Mouse (Mus musculus) neural tube, embryonic 12.5 days (tissue): ENCODE measurements at regions not wholly inside any gene's neighbourhood (a gene's known extent, or its start where the extent isn't known, plus 50 kb on each side); places are given as distances from the start of the nearest gene placed in this dataset.

ENCODE experiments used
- ATAC-seq: fragments of 200-750 bp; cut with Nextera tagmentation; 2 replicates; pipeline ENCODE4 v1.8.0; 2017; ENCODE audit warnings: low read depth, mild to moderate bottlenecking, moderate TSS enrichment, moderate library complexity; ENCODE audit not compliant: low FRiP score
- H3K27ac ChIP-seq: fragments of 300-500 bp; sonication (generic); 2 replicates; pipeline ENCODE4 v1.5.1; 2016
- H3K27me3 ChIP-seq: fragments of 300-500 bp; sonication (generic); replicated peaks from 2 replicates; pipeline ENCODE4 v1.6.1; 2016; ENCODE audit warnings: mild to moderate bottlenecking
- H3K36me3 ChIP-seq: fragments of 300-500 bp; sonication (generic); 2 replicates; pipeline ENCODE4 v1.6.1; 2016; ENCODE audit warnings: mild to moderate bottlenecking
- H3K4me1 ChIP-seq: fragments of 300-500 bp; sonication (generic); 2 replicates; pipeline ENCODE4 v1.6.1; 2016
- H3K4me2 ChIP-seq: fragments of 300-500 bp; sonication (generic); replicated peaks from 2 replicates; pipeline ENCODE4 v1.6.1; 2016; ENCODE audit warnings: mild to moderate bottlenecking
- H3K4me3 ChIP-seq: fragments of 300-500 bp; sonication (generic); 2 replicates; pipeline ENCODE4 v1.5.1; 2016
- H3K9ac ChIP-seq: fragments of 300-500 bp; sonication (generic); 2 replicates; pipeline ENCODE4 v1.6.1; 2016; ENCODE audit warnings: mild to moderate bottlenecking
- H3K9me3 ChIP-seq: fragments of 300-500 bp; sonication (generic); 2 replicates; pipeline ENCODE4 v1.6.1; 2016; ENCODE audit warnings: mild to moderate bottlenecking
- WGBS: fragments of 180-500 bp; shearing (Covaris S2); methylation state at CpG from one replicate; pipeline ENCODE4 v1.1.7; 2016; 5-methylcytosine and 5-hydroxymethylcytosine counted together

DNA sequence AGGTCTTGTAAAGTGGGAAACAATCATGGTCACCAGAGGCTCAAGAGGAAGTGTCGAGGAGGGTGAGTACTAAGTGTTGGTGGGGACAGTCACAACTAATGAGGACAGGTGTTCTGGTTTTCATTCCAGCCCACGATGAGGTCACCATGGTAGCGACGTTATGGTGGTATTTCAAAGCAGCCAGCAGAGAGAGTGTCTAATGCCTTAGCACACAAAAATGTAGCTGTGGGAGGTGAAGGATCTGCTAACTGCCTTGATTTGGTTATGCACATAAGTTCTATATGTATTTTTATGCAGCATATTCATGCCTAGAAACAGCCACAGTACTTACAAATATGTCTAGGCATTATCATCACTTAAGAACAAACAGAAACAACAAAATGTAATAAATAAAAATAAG is 151.0 kb upstream of the Cdh5 start:
- ATAC-seq = no peak
- Histone ChIP-seq H3K4me3 (no peak overlapping the region), H3K27me3 (no peaks in the 10 kb centered on the region), H3K9me3 (no peaks in the 10 kb centered on the region), H3K4me2 (no peak overlapping the region), H3K4me1 (no peaks in the 10 kb centered on the region), H3K36me3 (no peaks in the 10 kb centered on the region), H3K9ac (no peak overlapping the region), H3K27ac (no peak overlapping the region)
- 79% methylated on average over 4 of the region's 4 CpGs for WGBS

DNA sequence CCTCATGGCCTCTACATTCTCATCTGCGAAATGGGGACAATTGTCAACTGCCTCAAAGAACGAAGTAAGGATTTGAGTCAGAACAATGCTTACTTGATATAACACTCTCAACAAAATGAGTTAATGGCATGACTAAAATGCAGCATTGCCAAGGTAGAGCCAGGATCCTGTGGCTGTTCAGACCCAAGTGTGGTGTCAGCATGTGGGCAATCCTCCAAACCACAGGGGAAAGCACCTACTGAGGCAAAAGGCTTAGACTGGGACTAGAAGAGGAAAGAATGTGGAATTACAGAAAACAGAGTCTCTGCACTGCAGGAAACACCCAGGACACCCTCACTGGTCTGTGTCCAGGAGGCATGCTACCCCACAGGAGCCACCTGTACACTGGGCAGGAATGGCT is 147.8 kb upstream of the Cdh5 start:
- Histone ChIP-seq H3K4me2 (no peak overlapping the region), H3K27me3 (no peaks in the 10 kb centered on the region), H3K9ac (no peak overlapping the region), H3K9me3 (no peaks in the 10 kb centered on the region), H3K4me1 (no peaks in the 10 kb centered on the region), H3K36me3 (no peaks in the 10 kb centered on the region), H3K4me3 (no peak overlapping the region), H3K27ac (no peak overlapping the region)
- 96% methylated on average over 2 of the region's 2 CpGs for WGBS
- ATAC-seq = no peak

DNA sequence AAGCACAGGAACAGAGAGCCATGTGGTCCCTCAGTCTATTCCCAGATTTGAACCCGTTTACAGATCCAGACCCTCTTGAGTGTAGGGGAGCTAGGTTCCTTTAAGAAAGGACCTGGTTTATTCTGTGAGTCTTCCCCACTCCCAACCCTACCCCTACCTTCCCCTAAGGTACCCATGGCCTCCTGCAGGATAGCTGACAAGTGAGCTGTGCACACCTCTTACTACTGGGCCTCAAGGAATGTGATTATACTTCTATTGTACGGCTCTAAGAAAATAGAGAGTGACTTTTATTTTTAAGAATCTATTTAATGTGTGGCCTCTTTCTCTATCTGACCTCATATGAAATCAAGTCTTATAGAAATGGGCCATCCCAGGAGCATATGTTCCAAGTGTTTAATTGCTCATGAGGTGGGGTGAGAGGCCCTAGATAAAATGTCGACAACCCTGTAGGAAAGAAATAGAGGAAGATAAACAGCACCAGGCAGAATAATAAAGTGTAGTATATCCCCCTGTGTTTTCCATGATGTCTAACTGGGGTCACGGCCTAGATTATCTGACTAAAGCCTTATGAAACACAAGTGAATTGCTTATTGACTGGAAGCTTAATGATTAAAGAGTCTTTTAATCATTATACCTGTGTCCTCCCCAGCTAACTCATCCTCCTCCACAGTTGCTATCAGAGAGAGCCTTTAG is 145.7 kb upstream of the Cdh5 start:
- ATAC-seq = no peak
- Histone ChIP-seq H3K9ac (no peak overlapping the region), H3K4me2 (no peak overlapping the region), H3K27ac (no peak overlapping the region), H3K4me3 (no peak overlapping the region), H3K27me3 (no peaks in the 10 kb centered on the region), H3K9me3 (no peaks in the 10 kb centered on the region), H3K4me1 (no peaks in the 10 kb centered on the region), H3K36me3 (no peaks in the 10 kb centered on the region)
- 85% methylated on average over 4 of the region's 4 CpGs for WGBS

DNA sequence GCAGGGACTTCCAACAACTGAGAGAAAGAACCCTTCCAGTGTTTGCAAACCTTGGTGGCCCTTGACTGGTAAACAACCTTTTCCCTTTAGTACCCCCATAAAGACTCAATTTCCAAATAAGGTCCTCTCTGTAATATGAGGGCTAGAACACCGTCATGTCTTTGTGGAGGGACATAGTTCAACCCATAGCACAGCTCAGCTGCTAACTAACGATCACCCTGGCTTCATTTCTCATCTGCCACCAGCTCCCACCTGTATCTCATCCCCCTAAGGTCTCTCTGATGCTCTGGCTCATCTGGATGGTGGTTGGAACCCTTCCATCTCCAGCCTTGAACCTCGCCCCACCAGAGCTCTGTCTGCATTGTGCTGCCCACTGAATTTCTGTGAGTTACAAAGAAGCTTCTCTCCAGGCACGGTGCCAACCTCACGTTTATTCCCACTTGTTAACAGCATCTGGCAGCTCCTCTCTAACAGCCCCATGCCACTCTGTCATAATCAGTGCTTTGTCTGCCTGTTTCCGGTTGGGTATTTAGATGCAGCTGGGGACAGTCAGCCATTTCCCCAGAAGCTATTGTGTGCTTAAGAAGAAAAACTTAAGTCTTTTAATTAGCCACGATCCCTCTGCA is 137.0 kb upstream of the Cdh5 start:
- ATAC-seq = 0 out of 2 replicates have a peak, but pooled peaks have one; percentile 33
- Histone ChIP-seq H3K36me3 (no peaks in the 10 kb centered on the region), H3K9me3 (no peaks in the 10 kb centered on the region), H3K4me2 (no peak overlapping the region), H3K4me1 (no peaks in the 10 kb centered on the region), H3K27ac (no peak overlapping the region), H3K9ac (no peak overlapping the region), H3K27me3 (no peaks in the 10 kb centered on the region), H3K4me3 (no peak overlapping the region)
- 53% methylated on average over 7 of the region's 7 CpGs for WGBS

DNA sequence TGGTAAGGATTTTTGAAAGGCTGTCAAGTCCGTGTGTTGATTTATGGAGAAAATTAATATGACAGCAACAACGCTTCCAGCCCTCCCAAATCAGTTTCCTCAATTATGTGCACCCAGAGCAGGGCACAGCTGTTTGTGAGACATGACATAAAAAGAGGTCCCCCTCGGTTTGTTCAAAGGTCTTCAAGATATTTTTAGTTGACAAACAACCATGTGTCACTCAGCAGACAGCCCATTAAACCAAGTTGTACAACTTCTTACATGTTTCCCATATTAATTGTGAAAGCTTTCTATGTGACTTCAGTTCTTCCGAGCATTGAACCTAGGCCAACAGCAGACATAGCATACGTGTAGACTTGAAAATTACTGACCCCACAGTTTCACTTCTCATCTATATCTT is 131.5 kb upstream of the Cdh5 start:
- WGBS = 87% methylated on average over 5 of the region's 5 CpGs
- Histone ChIP-seq H3K4me3 (no peak overlapping the region), H3K36me3 (no peaks in the 10 kb centered on the region), H3K4me2 (no peak overlapping the region), H3K9me3 (no peaks in the 10 kb centered on the region), H3K9ac (no peak overlapping the region), H3K27ac (no peak overlapping the region), H3K27me3 (no peaks in the 10 kb centered on the region), H3K4me1 (no peaks in the 10 kb centered on the region)
- ATAC-seq = no peak

DNA sequence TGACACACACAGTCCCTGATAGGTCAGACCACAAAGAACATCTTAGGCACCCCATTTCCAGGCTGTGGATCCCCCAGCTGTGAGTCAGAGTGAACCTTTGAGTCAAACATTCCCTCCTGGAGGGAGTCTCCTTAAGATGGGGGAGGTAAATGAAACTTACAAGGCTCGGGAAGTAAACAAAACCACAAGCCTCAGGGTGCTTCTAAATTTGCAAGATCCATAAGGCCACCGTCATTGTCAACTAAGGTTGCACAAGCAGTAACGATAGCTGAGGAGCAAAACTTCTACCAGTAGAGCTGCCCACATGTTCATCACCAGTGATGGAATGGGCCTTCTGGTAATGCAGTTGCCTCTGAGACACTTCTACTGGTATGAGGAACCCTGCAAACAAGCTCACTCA is 130.9 kb upstream of the Cdh5 start:
- Histone ChIP-seq H3K9ac (no peak overlapping the region), H3K36me3 (no peaks in the 10 kb centered on the region), H3K27me3 (no peaks in the 10 kb centered on the region), H3K9me3 (no peaks in the 10 kb centered on the region), H3K4me2 (no peak overlapping the region), H3K4me3 (no peak overlapping the region), H3K4me1 (no peaks in the 10 kb centered on the region), H3K27ac (no peak overlapping the region)
- ATAC-seq = no peak
- WGBS = 93% methylated on average over 3 of the region's 3 CpGs

DNA sequence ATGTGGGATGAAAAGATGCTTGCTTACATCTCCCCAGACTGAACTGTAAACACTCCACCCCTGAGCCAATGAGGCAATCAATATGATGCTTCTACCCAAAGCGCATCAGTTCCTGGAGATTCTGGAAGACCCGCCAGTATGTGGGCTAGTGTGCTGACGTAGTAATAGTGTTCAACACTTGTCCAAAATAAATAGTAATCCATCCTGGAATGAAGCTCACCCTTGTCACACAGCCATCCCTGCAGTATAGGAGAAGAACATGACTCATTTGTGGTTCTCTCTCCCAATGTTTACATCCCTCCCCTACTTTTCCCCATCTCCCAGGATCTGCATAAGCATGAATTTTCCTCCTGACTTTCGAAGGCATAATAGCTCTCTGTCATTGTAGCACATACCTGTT is 130.5 kb upstream of the Cdh5 start:
- no peak for ATAC-seq
- H3K4me3 ChIP-seq = no peak overlapping the region
- H3K4me2 ChIP-seq = no peak overlapping the region
- 90% methylated on average over 4 of the region's 4 CpGs for WGBS
- H3K4me1 ChIP-seq = no peaks in the 10 kb centered on the region
- H3K27me3 ChIP-seq = no peaks in the 10 kb centered on the region
- no peaks in the 10 kb centered on the region for H3K36me3 ChIP-seq
- no peak overlapping the region for H3K27ac ChIP-seq
- no peaks in the 10 kb centered on the region for H3K9me3 ChIP-seq
- no peak overlapping the region for H3K9ac ChIP-seq

DNA sequence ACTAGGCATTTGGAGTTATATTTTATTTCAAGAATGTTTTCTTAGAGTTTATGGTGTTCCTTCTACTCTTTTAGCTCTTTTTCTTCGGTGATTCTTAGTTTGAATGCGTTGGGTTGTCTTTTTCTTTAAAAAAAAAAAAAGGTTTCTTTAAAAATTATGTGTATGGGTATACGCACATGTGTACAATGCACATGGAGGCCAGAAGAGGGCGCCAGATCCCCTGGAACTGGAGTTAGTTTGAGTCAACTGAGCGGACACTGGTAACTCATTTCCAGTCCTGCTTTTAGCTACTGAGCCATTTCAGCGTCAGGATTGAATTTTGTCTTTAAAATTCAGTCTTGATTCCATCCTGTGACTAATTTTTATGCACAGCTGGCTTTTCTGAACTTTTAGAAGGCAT is 124.9 kb upstream of the Cdh5 start:
- Histone ChIP-seq H3K9ac (no peak overlapping the region), H3K4me2 (no peak overlapping the region), H3K27me3 (no peaks in the 10 kb centered on the region), H3K27ac (no peak overlapping the region), H3K9me3 (no peaks in the 10 kb centered on the region), H3K4me3 (no peak overlapping the region), H3K4me1 (no peaks in the 10 kb centered on the region), H3K36me3 (no peaks in the 10 kb centered on the region)
- ATAC-seq = no peak
- WGBS = 77% methylated on average over 6 of the region's 6 CpGs

DNA sequence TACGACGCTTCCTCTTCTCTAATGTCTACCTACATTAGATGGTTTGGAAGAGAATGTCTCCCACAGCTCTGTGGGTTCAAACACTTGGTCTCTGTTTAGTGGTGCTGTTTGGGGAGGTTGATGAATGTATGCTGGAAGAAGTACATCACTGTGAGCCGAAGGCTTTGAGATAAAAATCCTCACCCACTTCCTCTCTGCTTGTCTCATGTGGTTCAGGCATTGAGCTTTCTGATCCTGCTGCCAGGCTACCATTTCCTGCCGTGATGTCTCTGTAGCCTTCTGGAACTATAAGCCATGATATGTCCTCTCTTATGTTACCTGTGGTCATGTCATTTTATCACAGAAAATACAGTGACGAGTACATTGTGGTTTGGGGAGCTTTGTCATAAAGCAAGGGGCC is 122.5 kb upstream of the Cdh5 start:
- H3K9ac ChIP-seq = no peak overlapping the region
- no peak for ATAC-seq
- H3K27me3 ChIP-seq = no peaks in the 10 kb centered on the region
- no peak overlapping the region for H3K4me3 ChIP-seq
- H3K9me3 ChIP-seq = no peaks in the 10 kb centered on the region
- H3K27ac ChIP-seq = no peak overlapping the region
- no peaks in the 10 kb centered on the region for H3K4me1 ChIP-seq
- H3K36me3 ChIP-seq = no peaks in the 10 kb centered on the region
- 90% methylated on average over 5 of the region's 5 CpGs for WGBS
- no peak overlapping the region for H3K4me2 ChIP-seq

DNA sequence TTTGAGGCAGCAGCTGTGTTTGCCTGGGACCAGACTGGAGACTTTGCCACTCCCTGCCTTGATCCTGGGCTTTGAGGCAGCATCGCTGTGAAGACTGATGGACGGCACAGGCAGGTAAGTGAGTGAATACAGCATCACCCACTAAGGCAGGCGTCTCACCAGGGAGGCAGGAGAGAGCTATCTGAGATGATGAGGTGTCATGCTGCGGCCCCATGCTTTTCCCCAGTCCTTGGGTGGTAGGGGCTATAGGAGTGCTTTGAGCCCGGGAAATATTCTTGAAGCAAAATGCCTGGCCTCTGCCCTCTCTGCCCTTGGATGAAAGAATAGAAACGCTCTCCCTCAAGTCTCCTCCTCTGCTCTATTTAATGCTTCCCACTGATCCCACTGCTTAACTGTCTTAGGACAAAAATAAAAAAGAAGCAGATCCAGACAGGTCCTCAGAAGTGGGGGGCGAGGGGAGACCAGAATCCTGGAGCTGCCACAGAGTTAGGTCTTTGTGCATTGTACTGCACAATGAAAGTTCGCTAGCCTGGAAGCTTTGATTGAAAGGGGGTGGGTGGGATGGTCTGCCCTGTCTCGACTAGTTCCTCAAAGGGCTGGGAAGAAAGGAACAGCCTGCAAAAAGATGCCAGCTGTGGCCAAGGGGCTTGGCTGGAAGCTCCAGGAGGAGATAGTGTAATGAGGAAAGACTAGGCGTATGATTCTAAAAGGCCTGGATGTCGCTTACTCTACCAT is 117.4 kb upstream of the Cdh5 start:
- H3K9me3 ChIP-seq = no peaks in the 10 kb centered on the region
- H3K9ac ChIP-seq = no peak overlapping the region
- H3K4me2 ChIP-seq = no peak overlapping the region
- no peaks in the 10 kb centered on the region for H3K36me3 ChIP-seq
- H3K27me3 ChIP-seq = no peaks in the 10 kb centered on the region
- H3K4me1 ChIP-seq = no peaks in the 10 kb centered on the region
- no peak overlapping the region for H3K27ac ChIP-seq
- WGBS = 60% methylated on average over 11 of the region's 11 CpGs
- no peak for ATAC-seq
- no peak overlapping the region for H3K4me3 ChIP-seq

DNA sequence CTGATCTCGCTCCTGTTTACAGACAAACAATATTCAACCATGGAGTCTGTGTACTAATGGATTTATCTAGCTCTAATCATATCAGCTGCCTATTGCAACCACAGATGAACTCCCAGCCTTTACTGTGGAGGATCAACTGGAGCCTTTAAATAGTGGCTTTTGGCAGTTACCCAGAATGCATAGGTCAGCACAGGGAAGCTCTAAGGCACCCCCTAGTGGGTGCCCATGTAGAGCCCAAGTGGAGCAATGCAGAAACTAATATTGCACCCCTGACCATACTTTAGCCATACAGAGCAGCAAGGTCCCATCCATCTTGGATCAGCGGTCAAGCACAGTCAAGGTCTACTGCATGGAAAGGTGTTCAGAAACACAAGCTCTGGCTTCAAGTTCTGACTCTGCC is 115.8 kb upstream of the Cdh5 start:
- WGBS = 90% methylated on average over 2 of the region's 2 CpGs
- H3K9me3 ChIP-seq = no peaks in the 10 kb centered on the region
- H3K4me3 ChIP-seq = no peak overlapping the region
- no peaks in the 10 kb centered on the region for H3K36me3 ChIP-seq
- H3K4me1 ChIP-seq = no peaks in the 10 kb centered on the region
- H3K9ac ChIP-seq = no peak overlapping the region
- no peak overlapping the region for H3K4me2 ChIP-seq
- no peaks in the 10 kb centered on the region for H3K27me3 ChIP-seq
- no peak overlapping the region for H3K27ac ChIP-seq
- ATAC-seq = no peak

DNA sequence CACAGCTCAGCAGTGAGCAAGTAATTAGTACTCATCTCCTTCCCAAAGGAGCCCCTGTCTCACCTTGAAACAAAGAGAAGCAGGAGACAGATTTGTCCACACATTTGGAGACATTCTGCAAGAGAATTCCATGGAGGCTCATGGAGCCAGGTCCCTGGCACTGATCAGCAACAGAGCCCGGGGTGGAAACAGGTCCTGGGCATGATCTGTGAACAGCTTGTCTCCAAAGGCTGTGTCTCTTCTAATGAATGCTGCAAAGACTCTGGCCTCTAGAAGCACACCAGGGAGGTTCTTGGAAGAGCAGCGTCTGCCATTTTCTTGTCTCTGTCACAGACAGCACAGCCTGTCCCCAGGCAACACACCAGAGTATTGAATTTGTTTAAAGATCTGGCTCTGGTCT is 107.5 kb upstream of the Cdh5 start:
- Histone ChIP-seq H3K4me1 (no peaks in the 10 kb centered on the region), H3K27me3 (no peaks in the 10 kb centered on the region), H3K9ac (no peak overlapping the region), H3K27ac (no peak overlapping the region), H3K4me3 (no peak overlapping the region), H3K9me3 (no peaks in the 10 kb centered on the region), H3K4me2 (no peak overlapping the region), H3K36me3 (no peaks in the 10 kb centered on the region)
- ATAC-seq = no peak
- WGBS = 88% methylated on average over 2 of the region's 2 CpGs

DNA sequence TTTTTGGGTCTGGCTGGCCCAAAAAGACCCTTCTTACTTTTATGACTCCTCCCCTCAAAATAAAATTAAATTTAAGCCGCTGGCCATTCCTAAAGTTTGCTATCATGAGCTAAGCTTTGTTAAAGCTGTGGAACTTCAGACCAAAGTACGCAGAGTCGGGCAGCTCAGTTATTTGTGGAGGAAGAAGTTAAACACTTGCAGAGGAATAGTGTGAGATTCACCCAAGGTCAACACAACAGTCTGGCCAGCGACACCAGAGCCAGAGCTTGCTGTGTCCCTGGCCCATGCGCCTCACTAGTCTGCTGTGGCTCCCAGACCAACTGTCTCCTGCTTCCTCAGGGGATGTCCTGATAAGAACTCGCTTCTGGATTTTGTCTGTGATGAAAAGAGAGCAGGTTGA is 103.3 kb upstream of the Cdh5 start:
- Histone ChIP-seq H3K36me3 (no peaks in the 10 kb centered on the region), H3K27me3 (no peaks in the 10 kb centered on the region), H3K9me3 (no peaks in the 10 kb centered on the region), H3K27ac (no peak overlapping the region), H3K4me2 (no peak overlapping the region), H3K9ac (no peak overlapping the region), H3K4me1 (no peaks in the 10 kb centered on the region), H3K4me3 (no peak overlapping the region)
- ATAC-seq = no peak
- 91% methylated on average over 6 of the region's 6 CpGs for WGBS
